ENCODE assay signal across 17 mouse cellular contexts in genomic region chr11:111558302-111559140, GRCm38 (mm10).
A peak's percentile ranks its signal among the peaks of the same experiment; 100 is the strongest.
DNase-seq lines count a peak whose midpoint lies in the region; ATAC-seq lines count a peak whose summit lies in the region.
"Had no signal": no experiment of that assay in that cellular context is flagged by ENCODE, and none has a peak within 500 bp of the region (broad histone marks: within the 10 kb centered on the region; RNA-seq: fewer than 3 reads in every experiment).

No protein-coding gene starts in this region.

- peak; percentile 4; the same call in 1 of the 2 replicates for ATAC-seq in midbrain, embryonic 11.5 days (ENCODE audit: low FRiP score)
- no peak for ATAC-seq in midbrain, embryonic 16.5 days
- ATAC-seq in hindbrain, embryonic 16.5 days: peak; percentile 91
- ATAC-seq in neural tube, embryonic 14.5 days (ENCODE audit: low read depth): peak; percentile 79
- no peak for ATAC-seq in kidney, embryonic 14.5 days (ENCODE audit: low FRiP score, low TSS enrichment)
- ATAC-seq: intestine, embryonic 16.5 days had no signal

- no peak overlapping the region for H3K4me3 ChIP-seq in midbrain, embryonic 11.5 days (ENCODE audit: low read depth, low read length)
- no peak overlapping the region for H3K4me3 ChIP-seq in midbrain, embryonic 16.5 days (ENCODE audit: low read depth, low read length)
- no peak overlapping the region for H3K4me3 ChIP-seq in hindbrain, embryonic 10.5 days
- no peak overlapping the region for H3K4me3 ChIP-seq in hindbrain, embryonic 16.5 days (ENCODE audit: low read length)
- H3K4me3 ChIP-seq in neural tube, embryonic 14.5 days (ENCODE audit: low read depth, low read length): no peak overlapping the region
- no peak overlapping the region for H3K4me3 ChIP-seq in kidney, embryonic 14.5 days (ENCODE audit: low read length)
- H3K4me3 ChIP-seq: embryonic facial prominence, embryonic 12.5 days; limb, embryonic 10.5 days; lung, embryonic 15.5 days had no signal

- no peak overlapping the region for H3K27ac ChIP-seq in midbrain, embryonic 11.5 days (ENCODE audit: low read depth, low read length)
- H3K27ac ChIP-seq in midbrain, embryonic 16.5 days (ENCODE audit: low read length): no peak overlapping the region
- peak overlapping the region; percentile 56; the same call in 1 of the 2 replicates for H3K27ac ChIP-seq in hindbrain, embryonic 10.5 days
- no peak overlapping the region for H3K27ac ChIP-seq in hindbrain, embryonic 16.5 days (ENCODE audit: low read depth, low read length)
- H3K27ac ChIP-seq in neural tube, embryonic 14.5 days (ENCODE audit: low read depth, low read length): no peak overlapping the region
- no peak overlapping the region for H3K27ac ChIP-seq in kidney, embryonic 14.5 days (ENCODE audit: low read depth, low read length)
- H3K27ac ChIP-seq: embryonic facial prominence, embryonic 12.5 days; limb, embryonic 10.5 days; lung, embryonic 15.5 days; macrophage had no signal

- no peak overlapping the region for H3K9ac ChIP-seq in midbrain, embryonic 11.5 days (ENCODE audit: low read length)
- H3K9ac ChIP-seq in midbrain, embryonic 16.5 days (ENCODE audit: low read depth, low read length): no peak overlapping the region
- no peak overlapping the region for H3K9ac ChIP-seq in hindbrain, embryonic 16.5 days (ENCODE audit: low read depth, low read length)
- H3K9ac ChIP-seq in neural tube, embryonic 14.5 days (replicated peaks; ENCODE audit: low read depth, low read length): no peak overlapping the region
- H3K9ac ChIP-seq in kidney, embryonic 14.5 days (ENCODE audit: low read depth, low read length): no peak overlapping the region
- H3K9ac ChIP-seq: embryonic facial prominence, embryonic 12.5 days; lung, embryonic 15.5 days had no signal

- H3K4me2 ChIP-seq in midbrain, embryonic 11.5 days: no peak overlapping the region
- H3K4me2 ChIP-seq in midbrain, embryonic 16.5 days (ENCODE audit: low read length): no peak overlapping the region
- H3K4me2 ChIP-seq in hindbrain, embryonic 16.5 days (ENCODE audit: low read length): no peak overlapping the region
- no peak overlapping the region for H3K4me2 ChIP-seq in neural tube, embryonic 14.5 days (ENCODE audit: low read depth, low read length)
- no peak overlapping the region for H3K4me2 ChIP-seq in kidney, embryonic 14.5 days (replicated peaks; ENCODE audit: low read depth, low read length)
- H3K4me2 ChIP-seq: embryonic facial prominence, embryonic 12.5 days; heart, embryonic 11.5 days; liver, embryonic 11.5 days; lung, embryonic 15.5 days had no signal

- H3K36me3 ChIP-seq in midbrain, embryonic 11.5 days (ENCODE audit: control insufficient read depth, insufficient read depth, low read length): no peaks in the 10 kb centered on the region
- no peaks in the 10 kb centered on the region for H3K36me3 ChIP-seq in midbrain, embryonic 16.5 days (ENCODE audit: control insufficient read depth, insufficient read depth, low read length)
- no peaks in the 10 kb centered on the region for H3K36me3 ChIP-seq in hindbrain, embryonic 10.5 days
- H3K36me3 ChIP-seq in hindbrain, embryonic 16.5 days (ENCODE audit: control insufficient read depth, insufficient read depth, low read length): no peaks in the 10 kb centered on the region
- H3K36me3 ChIP-seq in neural tube, embryonic 14.5 days (ENCODE audit: control insufficient read depth, insufficient read depth, low read length): no peaks in the 10 kb centered on the region
- H3K36me3 ChIP-seq in kidney, embryonic 14.5 days (ENCODE audit: control insufficient read depth, insufficient read depth, low read length): no peaks in the 10 kb centered on the region
- H3K36me3 ChIP-seq: embryonic facial prominence, embryonic 12.5 days; limb, embryonic 10.5 days; lung, embryonic 15.5 days had no signal

- no peaks in the 10 kb centered on the region for H3K4me1 ChIP-seq in midbrain, embryonic 11.5 days (ENCODE audit: control insufficient read depth, insufficient read depth, low read length)
- H3K4me1 ChIP-seq in midbrain, embryonic 16.5 days (ENCODE audit: control insufficient read depth, insufficient read depth, low read length): no peaks in the 10 kb centered on the region
- peaks cover 15% of the 10 kb centered on the region for H3K4me1 ChIP-seq in hindbrain, embryonic 10.5 days (replicated peaks)
- peaks cover 3% of the 10 kb centered on the region for H3K4me1 ChIP-seq in hindbrain, embryonic 16.5 days (ENCODE audit: control insufficient read depth, insufficient read depth, low read depth, low read length)
- H3K4me1 ChIP-seq in neural tube, embryonic 14.5 days (ENCODE audit: control insufficient read depth, insufficient read depth, low read length): peaks cover 5% of the 10 kb centered on the region; the same call in 1 of the 2 replicates
- no peaks in the 10 kb centered on the region for H3K4me1 ChIP-seq in kidney, embryonic 14.5 days (ENCODE audit: control insufficient read depth, insufficient read depth, low read length)

- no peaks in the 10 kb centered on the region for H3K9me3 ChIP-seq in midbrain, embryonic 11.5 days (ENCODE audit: control insufficient read depth, low read length)
- no peaks in the 10 kb centered on the region; the same call in 1 of the 2 replicates for H3K9me3 ChIP-seq in midbrain, embryonic 16.5 days (replicated peaks; ENCODE audit: control insufficient read depth, low read length, poor library complexity, severe bottlenecking)
- no peaks in the 10 kb centered on the region for H3K9me3 ChIP-seq in hindbrain, embryonic 10.5 days
- H3K9me3 ChIP-seq in hindbrain, embryonic 16.5 days (ENCODE audit: control insufficient read depth, low read length): no peaks in the 10 kb centered on the region
- H3K9me3 ChIP-seq in neural tube, embryonic 14.5 days (ENCODE audit: control insufficient read depth, low read length): no peaks in the 10 kb centered on the region
- H3K9me3 ChIP-seq in kidney, embryonic 14.5 days (ENCODE audit: control insufficient read depth, low read length): no peaks in the 10 kb centered on the region
- H3K9me3 ChIP-seq: embryonic facial prominence, embryonic 12.5 days; limb, embryonic 10.5 days; lung, embryonic 15.5 days had no signal

- no peak for DNase-seq in midbrain, embryonic 11.5 days (ENCODE audit: low spot score, missing footprints)
- DNase-seq in hindbrain, embryonic 10.5 days (ENCODE audit: low spot score): no peak
- DNase-seq in T-cell, adult 2 months (ENCODE audit: low spot score): no peak
- DNase-seq: cerebellum, postnatal 25 days; right cerebral cortex, postnatal 25 days; thymus, postnatal 25 days had no signal

- H3K27me3 ChIP-seq in midbrain, embryonic 11.5 days (ENCODE audit: control insufficient read depth, insufficient read depth, low read length): no peaks in the 10 kb centered on the region
- H3K27me3 ChIP-seq in midbrain, embryonic 16.5 days (ENCODE audit: control insufficient read depth, insufficient read depth, low read depth, low read length): no peaks in the 10 kb centered on the region
- H3K27me3 ChIP-seq in hindbrain, embryonic 10.5 days (ENCODE audit: insufficient read depth, poor library complexity, severe bottlenecking): 0 out of 2 replicates have a peak, but pooled peaks cover 7% of the 10 kb centered on the region
- H3K27me3 ChIP-seq in hindbrain, embryonic 16.5 days (replicated peaks; ENCODE audit: control insufficient read depth, insufficient read depth, low read length): no peaks in the 10 kb centered on the region
- H3K27me3 ChIP-seq in neural tube, embryonic 14.5 days (ENCODE audit: control insufficient read depth, insufficient read depth, low read length): no peaks in the 10 kb centered on the region
- no peaks in the 10 kb centered on the region for H3K27me3 ChIP-seq in kidney, embryonic 14.5 days (ENCODE audit: control insufficient read depth, insufficient read depth, low read length)
- H3K27me3 ChIP-seq: lung, embryonic 15.5 days had no signal

- WGBS in midbrain, embryonic 11.5 days: 65% methylated on average over 9 of the region's 9 CpGs
- 37% methylated on average over 9 of the region's 9 CpGs for WGBS in midbrain, embryonic 16.5 days
- 54% methylated on average over 9 of the region's 9 CpGs for WGBS in hindbrain, embryonic 10.5 days
- WGBS in hindbrain, embryonic 16.5 days: 24% methylated on average over 9 of the region's 9 CpGs
- 12% methylated on average over 9 of the region's 9 CpGs for WGBS in neural tube, embryonic 14.5 days
- 58% methylated on average over 9 of the region's 9 CpGs for WGBS in kidney, embryonic 14.5 days

Comparison
In these comparisons a context has a peak if more than half of its experiments do, and no peak if none do; other contexts are left out.
1. ATAC-seq: peak in midbrain, embryonic 11.5 days (single experiment), hindbrain, embryonic 16.5 days (single experiment) and neural tube, embryonic 14.5 days (single experiment); none in midbrain, embryonic 16.5 days (single experiment) and kidney, embryonic 14.5 days (single experiment).